Mouse (Mus musculus): ENCODE results near the gene Gm10203.
"Not testable (repeated sequence)": the region's sequence is repeated elsewhere in the genome, so short reads cannot be mapped to it uniquely, and the experiment has no call there.

Gene Gm10203

GRCm38 (mm10) chr6:149129870-149130269 is at the start of gene Gm10203:
Gene Gm10203, plus strand, starts transcription at chr6:149130170.
- in situ Hi-C loops (cut with MboI; ENCODE audit: low pct_unique_long_range_greater_than_20kb in 1 of 2, low sequenced_read_pairs in 2 of 2, unreplicated experiment in 1 of 2): not testable (repeated sequence)

GRCm38 (mm10) chr6:149092406-149092805 is 37.6 kb upstream of the Gm10203 start:
- in situ Hi-C loops (cut with MboI; ENCODE audit: low pct_unique_long_range_greater_than_20kb in 1 of 2, low sequenced_read_pairs in 2 of 2, unreplicated experiment in 1 of 2): no loop called here

DNA sequence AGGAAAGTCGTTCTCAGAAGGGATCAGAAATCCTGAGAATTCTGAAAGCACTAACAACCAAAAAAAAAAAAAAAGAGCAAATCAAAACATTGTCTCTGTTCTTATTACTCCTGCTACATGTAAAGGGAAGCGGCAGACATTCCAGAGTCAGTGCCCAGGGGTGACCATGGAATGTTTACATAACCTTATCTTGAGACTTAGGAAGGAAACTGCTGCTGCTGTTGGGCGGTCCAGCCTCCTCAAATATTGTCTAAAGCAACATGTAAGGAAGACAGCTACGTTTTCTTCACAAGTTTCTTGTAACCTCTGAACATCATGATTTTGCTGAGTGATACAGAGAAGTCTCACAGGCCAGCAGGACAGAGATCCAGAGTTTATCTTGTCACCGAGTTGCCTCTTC is 36.5 kb upstream of the Gm10203 start:
- in situ Hi-C loops (cut with MboI; ENCODE audit: low pct_unique_long_range_greater_than_20kb in 1 of 2, low sequenced_read_pairs in 2 of 2, unreplicated experiment in 1 of 2): no loop called here

GRCm38 (mm10) chr6:149094555-149094954 is 35.4 kb upstream of the Gm10203 start:
- in situ Hi-C loops (cut with MboI; ENCODE audit: low pct_unique_long_range_greater_than_20kb in 1 of 2, low sequenced_read_pairs in 2 of 2, unreplicated experiment in 1 of 2): no loop called here

GRCm38 (mm10) chr6:149095389-149095788 is 34.6 kb upstream of the Gm10203 start:
- in situ Hi-C loops (cut with MboI; ENCODE audit: low pct_unique_long_range_greater_than_20kb in 1 of 2, low sequenced_read_pairs in 2 of 2, unreplicated experiment in 1 of 2): no loop called here

DNA sequence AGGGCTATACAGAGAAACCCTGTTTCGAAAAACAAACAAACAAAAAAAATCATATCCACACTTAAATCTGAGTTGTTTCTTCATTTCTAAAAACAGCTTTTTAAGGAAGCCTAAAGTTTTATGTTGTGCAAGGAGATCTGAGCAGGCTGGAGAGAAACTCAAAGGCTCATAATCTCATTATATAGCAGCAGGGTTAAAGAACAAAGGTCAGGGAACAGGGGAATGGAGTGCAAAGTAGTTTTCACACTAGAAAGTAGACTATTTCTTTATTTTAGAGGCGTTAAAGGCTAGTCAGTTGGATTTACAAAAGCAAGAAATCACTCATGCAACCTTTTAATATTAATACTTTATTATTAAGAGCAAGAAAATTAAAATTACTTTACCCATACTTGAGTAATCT is 33.7 kb upstream of the Gm10203 start:
- in situ Hi-C loops (cut with MboI; ENCODE audit: low pct_unique_long_range_greater_than_20kb in 1 of 2, low sequenced_read_pairs in 2 of 2, unreplicated experiment in 1 of 2): no loop called here

- in situ Hi-C loops (cut with MboI; ENCODE audit: low pct_unique_long_range_greater_than_20kb in 1 of 2, low sequenced_read_pairs in 2 of 2, unreplicated experiment in 1 of 2): no loop called here
These were observed 32.7 kb upstream of the Gm10203 start for GRCm38 (mm10) chr6:149097276-149097675.

DNA sequence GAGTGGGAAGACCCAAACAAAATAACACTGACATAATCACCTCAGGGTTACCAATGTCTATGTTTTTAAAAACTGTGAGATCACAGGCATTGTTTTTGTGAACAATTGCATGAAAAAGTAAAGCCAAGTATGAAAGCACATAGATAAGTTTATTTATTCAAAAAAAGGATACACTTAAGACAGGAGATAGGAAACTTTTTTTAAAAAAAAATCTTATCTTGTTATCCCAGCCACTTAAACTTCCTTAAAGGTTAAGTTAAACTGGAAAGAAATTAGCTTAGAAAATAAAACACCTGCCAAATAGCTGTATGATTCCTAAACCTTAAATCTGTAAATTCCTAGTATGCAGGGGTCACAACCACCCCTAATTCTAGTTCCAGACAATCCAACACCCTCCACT is 31.0 kb upstream of the Gm10203 start:
- in situ Hi-C loops (cut with MboI; ENCODE audit: low pct_unique_long_range_greater_than_20kb in 1 of 2, low sequenced_read_pairs in 2 of 2, unreplicated experiment in 1 of 2): no loop called here

DNA sequence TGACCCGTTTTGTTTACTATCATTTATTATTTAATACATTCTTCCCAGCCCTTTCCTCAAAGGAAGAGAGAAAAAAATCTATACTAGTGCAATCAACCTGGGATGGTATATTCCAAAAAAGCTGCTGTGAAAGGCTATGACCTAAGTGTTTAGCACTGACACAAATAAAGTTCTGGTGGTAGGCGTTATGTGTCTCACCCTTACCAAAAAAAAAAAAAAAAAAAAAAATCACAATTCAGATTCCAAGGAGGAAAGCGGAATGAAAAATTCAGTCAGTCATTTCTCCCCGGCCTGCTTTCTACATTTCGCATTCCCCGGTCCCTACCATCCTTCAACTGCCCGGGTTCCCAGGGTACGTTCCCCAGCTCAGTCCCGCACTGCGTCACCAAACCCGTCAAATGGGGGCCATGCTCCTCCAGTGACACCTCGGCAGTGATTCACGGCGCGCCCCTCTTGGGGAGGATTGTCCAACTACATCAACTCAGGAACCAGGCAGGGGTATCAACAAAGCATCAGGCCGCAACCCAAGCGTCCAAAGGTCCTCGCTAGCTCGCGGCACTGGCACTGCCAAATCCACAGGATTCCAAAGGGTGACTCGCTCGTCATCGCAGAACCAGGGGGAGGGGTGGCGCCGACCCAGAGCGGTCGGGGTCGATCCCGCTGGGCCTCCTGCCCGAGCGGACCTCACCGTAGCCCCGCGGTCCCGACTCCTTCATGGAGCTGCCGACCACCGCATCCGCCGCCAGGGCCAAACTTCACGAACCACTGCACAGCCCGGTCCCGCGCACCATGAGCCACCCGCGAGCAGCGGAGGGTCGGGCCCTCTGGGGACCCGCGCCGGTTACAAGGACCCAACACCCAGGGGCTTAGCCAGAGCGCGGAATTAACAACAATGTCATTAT is 29.5 kb upstream of the Gm10203 start:
- in situ Hi-C loops (cut with MboI; ENCODE audit: low pct_unique_long_range_greater_than_20kb in 1 of 2, low sequenced_read_pairs in 2 of 2, unreplicated experiment in 1 of 2): no loop called here

DNA sequence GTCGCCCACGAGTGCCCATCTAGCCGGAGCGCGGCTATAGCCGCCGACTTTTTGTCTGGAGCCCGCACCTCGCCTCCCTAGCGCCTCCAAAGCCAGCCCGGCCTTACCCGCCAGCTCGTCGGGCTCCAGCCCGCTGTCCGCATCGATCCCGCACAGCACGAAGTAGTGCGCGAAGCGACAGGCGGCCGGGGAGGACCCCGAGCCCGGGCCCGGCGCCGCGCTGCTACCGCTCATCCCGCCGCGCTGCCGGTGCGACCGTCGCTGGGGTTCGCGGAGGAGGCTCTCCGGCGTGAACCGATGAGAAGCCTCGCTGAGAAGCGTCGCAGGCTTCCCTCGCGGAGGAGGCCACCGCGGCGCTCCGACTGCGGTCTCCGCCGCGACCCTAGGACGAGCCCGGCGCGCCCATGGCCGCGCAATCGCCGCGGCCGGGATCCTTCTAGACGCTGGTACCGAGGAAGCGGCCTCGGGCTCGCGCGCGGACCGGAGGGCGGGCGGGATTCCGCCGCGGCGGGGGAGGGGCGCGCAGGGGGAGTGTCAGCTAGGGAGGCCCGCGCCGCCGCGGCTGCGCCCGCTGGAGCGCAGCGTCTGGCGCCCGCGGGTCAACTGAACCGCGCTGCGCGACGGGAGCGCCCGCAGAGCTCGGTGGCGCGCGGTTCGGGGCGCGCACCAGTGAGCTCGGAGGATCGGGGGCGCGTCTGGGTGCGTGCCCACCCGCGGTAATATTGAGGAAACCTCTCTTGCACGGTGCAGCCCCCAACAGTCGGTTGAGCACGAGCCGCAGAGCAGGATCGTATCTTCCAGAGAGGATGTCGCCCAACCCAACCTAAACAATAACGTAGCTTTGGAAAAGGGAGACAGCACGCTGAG is 28.7 kb upstream of the Gm10203 start, which contains the start of gene Dennd5b:
TSS of gene Dennd5b (minus strand) at position 605 of the 867 bp plus-strand sequence.
- in situ Hi-C loops (cut with MboI; ENCODE audit: low pct_unique_long_range_greater_than_20kb in 1 of 2, low sequenced_read_pairs in 2 of 2, unreplicated experiment in 1 of 2): no loop called here

DNA sequence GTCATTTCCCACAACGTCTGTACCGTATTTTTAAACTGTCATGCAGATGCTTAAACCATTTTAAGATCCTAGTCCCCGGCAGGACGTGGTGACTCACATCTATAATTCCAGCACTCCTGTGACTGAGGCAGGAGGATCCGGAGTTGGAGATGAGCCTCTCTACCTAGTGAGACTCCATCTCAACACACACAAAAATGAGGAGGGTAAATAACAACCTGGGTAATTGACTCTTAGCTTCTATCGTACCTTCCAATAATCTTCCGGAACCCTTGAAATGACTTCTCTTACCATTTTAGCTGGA is 28.1 kb upstream of the Gm10203 start:
- in situ Hi-C loops (cut with MboI; ENCODE audit: low pct_unique_long_range_greater_than_20kb in 1 of 2, low sequenced_read_pairs in 2 of 2, unreplicated experiment in 1 of 2): no loop called here

- in situ Hi-C loops (cut with MboI; ENCODE audit: low pct_unique_long_range_greater_than_20kb in 1 of 2, low sequenced_read_pairs in 2 of 2, unreplicated experiment in 1 of 2): no loop called here
These were observed 26.5 kb upstream of the Gm10203 start for GRCm38 (mm10) chr6:149103451-149103850.

DNA sequence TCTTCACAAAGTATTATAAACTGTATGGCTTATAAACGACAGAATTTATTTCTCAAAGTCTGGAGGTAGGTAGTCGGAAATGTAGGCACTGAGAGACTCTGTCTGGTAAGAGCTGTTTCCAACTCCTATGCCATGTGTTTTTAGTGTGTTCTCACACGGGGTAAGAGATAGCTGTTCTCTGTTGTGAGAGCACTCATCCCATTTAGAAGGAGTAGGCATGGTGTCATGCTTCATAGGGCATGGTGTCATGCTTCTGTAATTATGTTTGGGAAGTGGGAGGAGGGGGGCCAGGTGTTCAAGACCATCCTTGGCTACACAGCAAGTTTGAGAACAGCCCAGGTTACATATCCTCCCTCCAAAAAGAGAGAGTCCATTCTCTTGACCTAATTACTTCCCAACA is 22.4 kb upstream of the Gm10203 start:
- in situ Hi-C loops (cut with MboI; ENCODE audit: low pct_unique_long_range_greater_than_20kb in 1 of 2, low sequenced_read_pairs in 2 of 2, unreplicated experiment in 1 of 2): no loop called here

- in situ Hi-C loops (cut with MboI; ENCODE audit: low pct_unique_long_range_greater_than_20kb in 1 of 2, low sequenced_read_pairs in 2 of 2, unreplicated experiment in 1 of 2): no loop called here
These were observed 21.1 kb upstream of the Gm10203 start for GRCm38 (mm10) chr6:149108909-149109308.

- in situ Hi-C loops (cut with MboI; ENCODE audit: low pct_unique_long_range_greater_than_20kb in 1 of 2, low sequenced_read_pairs in 2 of 2, unreplicated experiment in 1 of 2): loop anchor here (5.0 to 10.0 kb wide), 3 partner anchors 52 to 105 kb away; no protein-coding TSS in a partner anchor
These were observed 13.0 kb upstream of the Gm10203 start for GRCm38 (mm10) chr6:149116992-149117391.

DNA sequence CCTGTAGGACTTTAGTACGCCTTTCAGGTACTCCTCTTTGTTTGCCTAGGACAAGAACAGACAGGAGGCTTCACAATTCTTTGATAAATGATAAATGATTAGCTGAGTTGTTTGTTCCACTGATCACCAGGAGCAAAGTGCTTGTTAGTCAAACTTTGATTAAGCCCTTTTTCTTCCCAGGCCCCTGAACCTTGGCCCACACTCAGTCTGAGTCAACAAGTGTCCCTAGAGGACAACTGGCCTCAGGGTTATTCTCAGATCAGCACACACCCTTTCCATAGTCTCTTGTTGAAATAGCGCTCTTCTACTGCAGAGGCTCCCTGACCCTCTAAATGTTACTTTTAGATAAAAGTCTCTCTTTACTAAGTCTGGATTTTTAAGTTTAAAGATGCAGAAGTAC is 11.0 kb upstream of the Gm10203 start:
- in situ Hi-C loops (cut with MboI; ENCODE audit: low pct_unique_long_range_greater_than_20kb in 1 of 2, low sequenced_read_pairs in 2 of 2, unreplicated experiment in 1 of 2): loop anchor here (5.0 to 10.0 kb wide), 3 partner anchors 54 to 107 kb away; no protein-coding TSS in a partner anchor

DNA sequence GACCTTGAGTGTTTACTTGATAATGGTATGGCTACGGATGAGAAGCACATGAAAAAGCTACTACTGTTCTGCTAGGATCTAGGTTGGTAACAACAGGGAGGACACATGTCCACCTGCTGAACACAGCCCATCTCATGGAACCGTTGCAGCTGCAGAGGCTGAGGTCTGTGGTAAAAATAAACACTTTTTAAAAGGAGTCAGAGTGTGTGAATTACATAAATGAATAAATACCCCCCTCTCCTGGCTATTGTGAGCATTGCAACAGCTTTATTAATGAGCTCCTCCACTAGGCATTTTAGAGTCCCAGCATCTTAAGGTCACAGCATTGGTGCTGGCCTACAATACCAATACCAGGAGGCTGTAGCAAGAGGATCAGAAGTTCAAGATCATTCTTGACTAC is 10.1 kb upstream of the Gm10203 start:
- in situ Hi-C loops (cut with MboI; ENCODE audit: low pct_unique_long_range_greater_than_20kb in 1 of 2, low sequenced_read_pairs in 2 of 2, unreplicated experiment in 1 of 2): loop anchor here (5.0 to 10.0 kb wide), 3 partner anchors 55 to 108 kb away; no protein-coding TSS in a partner anchor

- in situ Hi-C loops (cut with MboI; ENCODE audit: low pct_unique_long_range_greater_than_20kb in 1 of 2, low sequenced_read_pairs in 2 of 2, unreplicated experiment in 1 of 2): no loop called here
These were observed 6.9 kb upstream of the Gm10203 start for GRCm38 (mm10) chr6:149123042-149123441.

DNA sequence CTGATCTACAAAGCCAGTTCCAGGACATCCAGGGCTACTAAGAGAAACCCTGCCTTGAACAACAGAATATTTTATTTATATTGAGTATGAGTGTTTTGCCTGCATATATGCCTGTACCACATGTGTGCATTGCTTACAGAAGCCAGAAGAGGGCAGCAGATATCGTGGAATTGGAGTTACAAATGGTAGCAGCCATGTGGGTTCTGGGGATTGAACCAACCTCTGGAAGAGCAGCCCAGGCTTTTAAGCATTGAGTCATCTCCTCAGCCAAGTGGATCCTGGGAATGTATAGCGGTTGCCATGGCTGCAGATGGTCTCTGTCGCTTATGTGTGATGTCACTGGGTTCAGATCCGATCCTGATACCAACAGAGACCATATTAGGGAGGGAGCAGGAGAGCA is 3.3 kb upstream of the Gm10203 start:
- in situ Hi-C loops (cut with MboI; ENCODE audit: low pct_unique_long_range_greater_than_20kb in 1 of 2, low sequenced_read_pairs in 2 of 2, unreplicated experiment in 1 of 2): no loop called here
